Mouse (Mus musculus) heart, embryonic 13.5 days (tissue): ENCODE results near the gene Ing3. TPM values are rescaled to one million over a fixed set of nuclear protein-coding genes. Genes with fewer than 3 reads are reported as not detected.

Source experiments
- ATAC-seq: fragments of 200-750 bp; cut with Nextera tagmentation; 2 replicates; pipeline ENCODE4 v1.8.0; 2017; ENCODE audit warnings: moderate TSS enrichment; ENCODE audit not compliant: insufficient number of reproducible peaks, low FRiP score, low TSS enrichment; ENCODE audit errors: extremely low read depth
- H3K27ac ChIP-seq: fragments of 300-500 bp; sonication (generic); replicated peaks from 2 replicates; pipeline ENCODE4 v1.5.1; 2015; ENCODE audit warnings: moderate library complexity, mild to moderate bottlenecking, inconsistent platforms
- H3K27me3 ChIP-seq: fragments of 300-500 bp; sonication (generic); replicated peaks from 2 replicates; pipeline ENCODE4 v1.6.1; 2015; ENCODE audit warnings: mild to moderate bottlenecking, inconsistent platforms
- H3K36me3 ChIP-seq: fragments of 300-500 bp; sonication (generic); 2 replicates; pipeline ENCODE4 v1.6.1; 2015; ENCODE audit warnings: mild to moderate bottlenecking, inconsistent platforms
- H3K4me1 ChIP-seq: fragments of 300-500 bp; sonication (generic); 2 replicates; pipeline ENCODE4 v1.6.1; 2015; ENCODE audit warnings: inconsistent platforms
- H3K4me2 ChIP-seq: fragments of 300-500 bp; sonication (generic); 2 replicates; pipeline ENCODE4 v1.6.1; 2015; ENCODE audit warnings: inconsistent platforms, mild to moderate bottlenecking, moderate library complexity
- H3K4me3 ChIP-seq: fragments of 300-500 bp; sonication (generic); 2 replicates; pipeline ENCODE4 v1.5.1; 2015; ENCODE audit warnings: moderate library complexity, mild to moderate bottlenecking, inconsistent platforms
- H3K9ac ChIP-seq: fragments of 300-500 bp; sonication (generic); 2 replicates; pipeline ENCODE4 v1.6.1; 2015; ENCODE audit warnings: inconsistent platforms, mild to moderate bottlenecking, moderate library complexity
- H3K9me3 ChIP-seq: fragments of 300-500 bp; sonication (generic); 2 replicates; pipeline ENCODE4 v1.6.1; 2016; ENCODE audit warnings: inconsistent platforms
- WGBS: fragments of 180-500 bp; shearing (Covaris S2); methylation state at CpG from one replicate; pipeline ENCODE4 v1.1.7; 2015; ENCODE audit warnings: mixed read lengths; 5-methylcytosine and 5-hydroxymethylcytosine counted together
- polyA plus RNA-seq: library from polyadenylated mRNA; unstranded; fragments of >200 nt; fragmentation: Nextera tagmentation; extraction: Ambion mirVana; gene quantifications from 2 replicates; pipeline ENCODE4 v1.2.1, GENCODE M21; 2015

Gene Ing3
- polyA plus RNA-seq, 1 experiment from 2014 or later = 30.4 TPM

GRCm38 (mm10) chr6:22024168-22024567 is 74.8 kb downstream of the Ing3 start:
- WGBS = 80% methylated on average over 2 of the region's 2 CpGs
- peaks cover 18% of the 10 kb centered on the region for H3K4me1 ChIP-seq
- no peak for ATAC-seq

More at GRCm38 (mm10) chr6:22024168-22024567, 74.8 kb downstream of the Ing3 start:
- H3K4me2 ChIP-seq = no peak overlapping the region
- H3K36me3 ChIP-seq = no peaks in the 10 kb centered on the region
- H3K27ac ChIP-seq = no peak overlapping the region
- no peak overlapping the region for H3K9ac ChIP-seq
- H3K9me3 ChIP-seq = no peaks in the 10 kb centered on the region
- no peak overlapping the region for H3K4me3 ChIP-seq
- no peaks in the 10 kb centered on the region for H3K27me3 ChIP-seq

Other genes starting within 250 kb of the Ing3 start
- 60.5 and 70.6 TPM in 2 replicates for gene Tspan12, start 97.1 kb upstream of the Ing3 start, polyA plus RNA-seq
- gene Cped1, start 36.3 kb downstream of the Ing3 start, polyA plus RNA-seq = 5.8 and 6.0 TPM in 2 replicates